Mouse (Mus musculus) forebrain, embryonic 12.5 days (tissue): ENCODE results near the gene Il13. TPM values are rescaled to one million over a fixed set of nuclear protein-coding genes. Genes with fewer than 3 reads are reported as not detected.

ENCODE experiments used
- ATAC-seq: fragments of 200-750 bp; cut with Nextera tagmentation; 2 replicates; pipeline ENCODE4 v1.8.0; 2017; ENCODE audit warnings: moderate TSS enrichment; ENCODE audit not compliant: low FRiP score
- H3K27ac ChIP-seq: fragments of 300-500 bp; sonication (generic); 2 replicates; pipeline ENCODE4 v1.5.1; 2016; ENCODE audit warnings: mild to moderate bottlenecking
- H3K27me3 ChIP-seq: fragments of 300-500 bp; sonication (generic); 2 replicates; pipeline ENCODE4 v1.6.1; 2016; ENCODE audit warnings: mild to moderate bottlenecking
- H3K36me3 ChIP-seq: fragments of 300-500 bp; sonication (generic); replicated peaks from 2 replicates; pipeline ENCODE4 v1.6.1; 2016; ENCODE audit warnings: mild to moderate bottlenecking
- H3K4me1 ChIP-seq: fragments of 300-500 bp; sonication (generic); 2 replicates; pipeline ENCODE4 v1.6.1; 2016
- H3K4me2 ChIP-seq: fragments of 300-500 bp; sonication (generic); 2 replicates; pipeline ENCODE4 v1.6.1; 2016; ENCODE audit warnings: mild to moderate bottlenecking, moderate library complexity
- H3K4me3 ChIP-seq: fragments of 300-500 bp; sonication (generic); replicated peaks from 2 replicates; pipeline ENCODE4 v1.5.1; 2016; ENCODE audit warnings: mild to moderate bottlenecking
- H3K9ac ChIP-seq: fragments of 300-500 bp; sonication (generic); 2 replicates; pipeline ENCODE4 v1.6.1; 2016; ENCODE audit warnings: mild to moderate bottlenecking
- H3K9me3 ChIP-seq: fragments of 300-500 bp; sonication (generic); 2 replicates; pipeline ENCODE4 v1.6.1; 2016
- WGBS: fragments of 180-500 bp; shearing (Covaris S2); methylation state at CpG from one replicate; pipeline ENCODE4 v1.1.7; 2016; 5-methylcytosine and 5-hydroxymethylcytosine counted together
- polyA plus RNA-seq: library from polyadenylated mRNA; unstranded; fragments of >200 nt; fragmentation: Nextera tagmentation; extraction: Ambion mirVana; gene quantifications from 2 replicates; pipeline ENCODE4 v1.2.1, GENCODE M21; 2016

Il13 gene
- polyA plus RNA-seq, 1 experiment from 2014 or later, result not detected

DNA sequence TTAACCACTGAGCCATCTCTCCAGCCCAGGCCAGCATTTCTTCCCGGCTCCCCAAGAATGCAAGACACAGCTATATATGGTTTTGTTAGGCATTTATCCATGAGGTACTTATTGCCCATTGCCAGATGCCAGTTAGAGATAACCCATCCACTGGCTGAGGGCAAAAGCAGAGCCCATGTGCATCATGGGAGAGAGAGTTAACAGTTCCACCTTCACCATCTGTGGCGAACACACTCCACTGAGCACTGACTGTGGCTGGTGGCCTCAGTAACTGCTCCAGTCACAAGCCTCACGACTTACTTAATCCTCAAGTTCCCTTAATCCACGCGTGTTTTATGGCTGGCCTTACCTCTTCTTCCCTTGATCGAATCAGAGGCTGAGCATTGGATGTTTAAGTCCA, 25.3 kb downstream of the Il13 start:
- Histone ChIP-seq H3K27me3 (no peaks in the 10 kb centered on the region), H3K27ac (no peak overlapping the region), H3K4me3 (no peak overlapping the region), H3K4me1 (peaks cover 8% of the 10 kb centered on the region), H3K9ac (no peak overlapping the region), H3K9me3 (no peaks in the 10 kb centered on the region), H3K36me3 (0 out of 2 replicates have a peak, but pooled peaks cover 1% of the 10 kb centered on the region), H3K4me2 (no peak overlapping the region)
- WGBS, result 80% methylated on average over 6 of the region's 6 CpGs
- ATAC-seq, result no peak

DNA sequence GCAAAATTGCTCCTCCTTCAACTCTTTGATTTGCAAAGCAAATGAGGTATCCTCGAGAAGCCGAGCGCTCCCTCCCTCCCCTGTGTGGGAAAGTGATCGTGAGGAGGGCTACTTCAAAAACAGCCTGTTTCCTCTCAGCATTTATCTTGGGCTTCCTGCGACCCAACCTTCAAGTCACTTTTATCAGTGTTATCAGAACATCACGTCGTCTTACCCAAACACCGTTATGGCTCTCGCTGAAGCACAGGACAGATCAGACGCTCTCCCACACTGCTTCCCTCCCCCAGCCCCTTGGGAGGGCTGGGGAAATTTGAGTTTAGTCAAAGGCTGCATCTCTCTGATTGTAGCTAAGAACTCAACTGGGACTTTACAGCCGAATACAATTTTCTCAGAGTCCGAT, 28.9 kb downstream of the Il13 start:
- H3K9ac ChIP-seq, result no peak overlapping the region

DNA sequence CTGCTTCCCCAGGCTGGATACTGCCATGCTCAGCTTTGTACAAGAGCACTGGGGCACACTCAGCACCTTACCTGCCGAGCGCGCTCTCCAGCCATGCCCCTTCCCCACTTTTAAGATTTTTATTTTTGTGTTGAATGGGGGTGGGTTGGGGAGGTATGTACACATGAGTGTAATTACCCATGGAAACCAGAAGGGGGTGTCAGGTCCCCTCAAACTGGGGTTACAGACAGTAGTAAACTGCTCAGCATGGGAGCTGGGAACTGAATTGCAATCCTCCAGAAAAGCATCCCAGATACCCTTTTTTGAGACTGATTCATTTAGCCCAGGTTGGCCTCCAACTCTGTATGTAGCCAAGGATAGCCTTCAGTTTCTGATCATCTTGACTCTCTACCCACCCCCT, 29.5 kb downstream of the Il13 start:
- H3K4me2 ChIP-seq, result no peak overlapping the region
- no peaks in the 10 kb centered on the region for H3K9me3 ChIP-seq
- H3K27ac ChIP-seq, result no peak overlapping the region
- H3K9ac ChIP-seq, result no peak overlapping the region
- H3K27me3 ChIP-seq, result no peaks in the 10 kb centered on the region
- peaks cover 21% of the 10 kb centered on the region for H3K36me3 ChIP-seq
- no peak for ATAC-seq
- 91% methylated on average over 3 of the region's 3 CpGs for WGBS
- no peak overlapping the region for H3K4me3 ChIP-seq
- peaks cover 8% of the 10 kb centered on the region for H3K4me1 ChIP-seq

More for the DNA sequence above, 28.9 kb downstream of the Il13 start:
- H3K36me3 ChIP-seq, result peaks cover 18% of the 10 kb centered on the region
- H3K4me3 ChIP-seq, result no peak overlapping the region
- WGBS, result 9% methylated on average over 12 of the region's 12 CpGs
- no peak for ATAC-seq
- no peaks in the 10 kb centered on the region for H3K27me3 ChIP-seq
- peak overlapping the region; percentile 21; the same call in 1 of the 2 replicates for H3K4me2 ChIP-seq
- H3K27ac ChIP-seq, result no peak overlapping the region
- H3K4me1 ChIP-seq, result peaks cover 8% of the 10 kb centered on the region
- no peaks in the 10 kb centered on the region for H3K9me3 ChIP-seq

DNA sequence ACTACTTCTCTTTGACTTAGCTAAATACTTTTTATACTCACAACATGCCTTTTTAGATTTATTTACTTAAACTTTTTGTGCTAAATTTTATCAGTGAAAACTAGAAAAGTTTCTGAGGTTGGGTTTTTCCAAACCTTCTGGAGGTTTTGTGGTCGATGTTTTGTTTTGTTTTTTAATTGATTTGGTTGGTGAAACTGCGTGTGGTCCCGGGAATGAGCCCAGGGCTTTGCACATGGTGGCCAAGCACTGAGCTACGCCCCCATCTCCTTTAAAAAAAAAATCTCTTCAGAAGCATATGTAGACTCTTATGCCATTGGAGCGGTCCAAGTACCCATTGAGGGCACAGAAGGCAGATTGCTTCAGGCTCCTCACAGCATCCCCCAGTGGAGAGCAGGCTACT, 43.4 kb downstream of the Il13 start:
- Histone ChIP-seq H3K9ac (no peak overlapping the region), H3K4me3 (no peak overlapping the region), H3K9me3 (no peaks in the 10 kb centered on the region), H3K4me2 (no peak overlapping the region), H3K27me3 (no peaks in the 10 kb centered on the region), H3K4me1 (no peaks in the 10 kb centered on the region), H3K27ac (no peak overlapping the region), H3K36me3 (peaks cover 75% of the 10 kb centered on the region)
- ATAC-seq, result no peak
- 90% methylated on average over 5 of the region's 5 CpGs for WGBS

DNA sequence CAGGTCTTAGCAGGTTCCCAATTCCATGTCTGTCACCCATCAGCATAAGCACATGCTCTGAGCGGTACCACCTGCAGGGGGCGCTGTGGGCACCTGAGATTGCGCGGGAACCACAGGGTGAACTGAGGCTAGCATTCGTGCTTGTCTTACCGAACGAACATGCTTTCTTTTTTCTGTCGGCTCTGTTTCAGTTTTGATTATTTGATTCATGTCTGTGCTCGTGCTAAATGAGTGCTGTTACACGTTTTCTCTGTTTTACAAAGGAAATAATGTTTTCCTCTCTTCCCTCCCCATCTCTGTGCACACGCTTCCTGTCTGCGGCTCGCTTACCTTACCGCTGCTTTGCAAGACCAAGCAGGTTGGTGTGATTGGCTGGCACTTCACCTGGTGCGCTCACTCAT, 44.1 kb downstream of the Il13 start:
- WGBS, result 41% methylated on average over 15 of the region's 15 CpGs
- no peak for ATAC-seq
- Histone ChIP-seq H3K36me3 (peaks cover 79% of the 10 kb centered on the region), H3K4me3 (no peak overlapping the region), H3K9me3 (no peaks in the 10 kb centered on the region), H3K27me3 (no peaks in the 10 kb centered on the region), H3K27ac (no peak overlapping the region), H3K9ac (no peak overlapping the region), H3K4me2 (no peak overlapping the region), H3K4me1 (no peaks in the 10 kb centered on the region)

DNA sequence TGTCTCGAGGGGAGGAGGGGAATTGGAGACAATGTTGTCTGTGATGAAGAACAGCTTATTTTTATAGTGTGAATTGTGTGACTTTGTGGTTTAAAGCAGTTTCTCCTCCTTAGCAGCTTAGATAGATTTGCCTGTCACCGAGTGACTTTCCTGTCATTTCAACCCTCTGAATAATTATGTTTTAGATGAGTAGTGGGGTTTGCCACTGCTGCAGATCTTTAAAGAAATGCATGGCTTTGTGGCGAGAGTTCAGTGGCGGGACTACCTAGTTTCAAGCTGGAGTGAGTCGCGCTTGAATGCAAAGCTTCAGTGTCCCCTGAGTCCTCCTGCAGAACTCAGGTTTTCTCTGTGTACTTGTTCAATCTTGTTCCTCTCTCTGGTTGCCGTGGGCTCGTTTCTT, 46.2 kb downstream of the Il13 start:
- Histone ChIP-seq H3K9me3 (no peaks in the 10 kb centered on the region), H3K27me3 (no peaks in the 10 kb centered on the region), H3K9ac (no peak overlapping the region), H3K27ac (no peak overlapping the region), H3K4me1 (no peaks in the 10 kb centered on the region), H3K4me3 (no peak overlapping the region), H3K4me2 (no peak overlapping the region), H3K36me3 (peaks cover 79% of the 10 kb centered on the region)
- ATAC-seq, result no peak
- 82% methylated on average over 8 of the region's 8 CpGs for WGBS

DNA sequence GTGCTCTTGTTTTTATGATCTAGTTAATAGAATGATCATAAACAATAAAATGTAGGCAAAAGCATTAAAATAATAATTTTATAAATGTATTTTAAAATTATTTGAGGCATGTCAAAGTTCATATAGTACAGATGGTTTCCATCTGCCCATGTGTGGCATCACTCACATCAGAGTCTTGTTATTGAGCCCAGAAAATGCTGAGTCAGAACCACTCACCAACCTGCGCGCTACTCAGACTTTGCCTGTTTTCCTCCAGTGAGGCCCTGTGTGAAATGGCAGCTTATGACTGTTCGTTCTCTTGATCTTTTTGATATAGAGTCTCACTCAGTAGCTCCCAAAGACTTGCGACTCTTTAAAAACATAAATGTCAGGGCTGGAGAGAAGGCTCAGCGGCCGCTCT, 49.0 kb downstream of the Il13 start:
- H3K9ac ChIP-seq, result no peak overlapping the region
- no peaks in the 10 kb centered on the region for H3K27me3 ChIP-seq
- H3K27ac ChIP-seq, result no peak overlapping the region
- no peak for ATAC-seq
- H3K4me3 ChIP-seq, result no peak overlapping the region
- H3K4me1 ChIP-seq, result no peaks in the 10 kb centered on the region
- no peaks in the 10 kb centered on the region for H3K9me3 ChIP-seq
- H3K4me2 ChIP-seq, result no peak overlapping the region
- WGBS, result 97% methylated on average over 6 of the region's 6 CpGs
- peaks cover 76% of the 10 kb centered on the region for H3K36me3 ChIP-seq

DNA sequence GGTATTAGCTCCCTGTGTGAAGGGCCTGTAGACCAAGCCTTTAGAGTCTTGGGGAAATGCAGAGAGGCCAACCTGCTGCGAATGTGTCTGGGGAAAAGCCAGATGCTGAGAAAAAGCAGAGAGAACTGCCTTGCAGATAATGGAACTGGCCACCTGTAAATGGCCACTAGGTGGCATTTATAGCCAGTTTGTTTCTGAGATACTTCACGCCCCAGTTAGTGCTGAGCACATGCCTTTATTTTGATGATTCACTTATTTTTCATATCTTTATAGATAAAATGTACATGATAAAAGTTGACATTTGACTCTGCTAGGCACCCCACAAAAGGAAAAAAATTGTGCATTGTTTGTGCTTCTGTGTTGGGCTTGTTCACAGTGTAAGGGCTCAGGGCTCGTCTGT, 49.7 kb downstream of the Il13 start:
- Histone ChIP-seq H3K4me3 (no peak overlapping the region), H3K27ac (no peak overlapping the region), H3K36me3 (peaks cover 81% of the 10 kb centered on the region), H3K4me2 (no peak overlapping the region), H3K4me1 (no peaks in the 10 kb centered on the region), H3K27me3 (no peaks in the 10 kb centered on the region), H3K9ac (no peak overlapping the region), H3K9me3 (no peaks in the 10 kb centered on the region)
- 68% methylated on average over 3 of the region's 3 CpGs for WGBS
- no peak for ATAC-seq

DNA sequence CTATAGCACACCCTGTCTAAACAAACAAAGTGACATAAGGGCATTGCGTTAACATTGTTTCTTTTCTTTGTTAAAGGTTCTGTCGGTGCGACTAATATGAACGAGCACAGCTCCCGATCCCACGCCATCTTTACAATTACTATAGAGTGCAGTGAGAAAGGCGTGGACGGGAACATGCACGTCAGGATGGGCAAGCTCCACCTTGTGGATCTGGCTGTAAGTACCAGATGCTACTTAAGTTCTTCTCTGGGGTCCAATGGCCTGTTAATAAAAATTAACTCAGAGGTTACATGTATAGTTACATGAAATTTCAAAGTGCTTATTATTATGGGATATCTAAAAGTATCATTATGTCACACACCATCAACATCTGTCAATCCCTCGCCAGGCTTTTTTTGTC, 51.4 kb downstream of the Il13 start:
- no peaks in the 10 kb centered on the region for H3K4me1 ChIP-seq
- no peak for ATAC-seq
- H3K27ac ChIP-seq, result no peak overlapping the region
- no peak overlapping the region for H3K4me3 ChIP-seq
- H3K9me3 ChIP-seq, result no peaks in the 10 kb centered on the region
- no peak overlapping the region for H3K9ac ChIP-seq
- H3K27me3 ChIP-seq, result no peaks in the 10 kb centered on the region
- WGBS, result 76% methylated on average over 10 of the region's 10 CpGs
- no peak overlapping the region for H3K4me2 ChIP-seq
- H3K36me3 ChIP-seq, result peaks cover 78% of the 10 kb centered on the region

Other genes with a start within 250 kb of the Il13 start
- gene Leap2, start 211.5 kb downstream of the Il13 start, polyA plus RNA-seq, result 0.70 TPM in 1 of 2 replicates, not detected in the other
- gene Uqcrq, start 203.9 kb downstream of the Il13 start, polyA plus RNA-seq, result 538 and 578 TPM in 2 replicates
- gene Gdf9, start 203.7 kb downstream of the Il13 start, polyA plus RNA-seq, result 2.0 and 2.8 TPM in 2 replicates
- 0.13 and 0.14 TPM in 2 replicates for gene Gm10447, start 177.6 kb downstream of the Il13 start, polyA plus RNA-seq
- 1.8 and 2.0 TPM in 2 replicates for gene Shroom1, start 177.5 kb downstream of the Il13 start, polyA plus RNA-seq
- not detected in 2 replicates for gene Gm9837, start 164.2 kb downstream of the Il13 start, polyA plus RNA-seq
- gene Gm9945, start 154.5 kb downstream of the Il13 start, polyA plus RNA-seq, result 0.29 TPM in 1 of 2 replicates, not detected in the other
- gene Sowaha, start 154.4 kb downstream of the Il13 start, polyA plus RNA-seq, result 1.1 and 1.6 TPM in 2 replicates
- gene Sept8, start 115.4 kb downstream of the Il13 start, polyA plus RNA-seq, result 22.5 and 23.7 TPM in 2 replicates
- 120 and 145 TPM in 2 replicates for gene Kif3a, start 67.3 kb downstream of the Il13 start, polyA plus RNA-seq
- gene Il4, start 16.0 kb downstream of the Il13 start, polyA plus RNA-seq, result 1.4 and 2.6 TPM in 2 replicates
- 23.4 and 24.6 TPM in 2 replicates for gene Rad50, start 72.6 kb upstream of the Il13 start, polyA plus RNA-seq
- not detected in 2 replicates for gene Il5, start 86.1 kb upstream of the Il13 start, polyA plus RNA-seq
- gene Irf1, start 135.3 kb upstream of the Il13 start, polyA plus RNA-seq, result 3.6 and 3.9 TPM in 2 replicates
- not detected in 2 replicates for gene Gm17334, start 138.5 kb upstream of the Il13 start, polyA plus RNA-seq
- 0.36 TPM in 1 of 2 replicates, not detected in the other for gene Gm12216, start 224.6 kb upstream of the Il13 start, polyA plus RNA-seq